Mouse (Mus musculus) embryonic fibroblast, embryonic 13.5 days (primary cell): ENCODE results near the gene Ddah1. TPM values are rescaled to one million over a fixed set of nuclear protein-coding genes. Genes with fewer than 3 reads are reported as not detected.

ENCODE experiments used
- H3K27ac ChIP-seq: 2 replicates; pipeline ENCODE4 v1.5.1; 2012; ENCODE audit warnings: low read length, control low read depth, inconsistent platforms; ENCODE audit not compliant: insufficient read depth
- H3K4me1 ChIP-seq: 2 replicates; pipeline ENCODE4 v1.6.1; 2011; ENCODE audit warnings: low read length; ENCODE audit not compliant: control insufficient read depth, insufficient read depth
- H3K4me3 ChIP-seq: 2 replicates; pipeline ENCODE4 v1.5.1; 2011; ENCODE audit warnings: mild to moderate bottlenecking, control low read depth, low read length; ENCODE audit not compliant: insufficient read depth
- CTCF ChIP-seq: IDR thresholded peaks from 2 replicates; pipeline ENCODE4 v1.5.1; 2011; ENCODE audit warnings: mild to moderate bottlenecking, control low read depth, low read length, moderate library complexity, borderline replicate concordance; ENCODE audit not compliant: insufficient read depth
- POLR2A ChIP-seq: IDR thresholded peaks from 2 replicates; pipeline ENCODE4 v1.6.1; 2011; ENCODE audit warnings: low read depth, mild to moderate bottlenecking, control low read depth, low read length, moderate library complexity
- polyA plus RNA-seq: library from polyadenylated mRNA; stranded (reverse); fragments of >200 nt; gene quantifications from 2 replicates; pipeline ENCODE4 v1.2.4, GENCODE M21; 2011; ENCODE audit warnings: low read depth; ENCODE audit not compliant: missing spikeins, insufficient read length

The Ddah1 gene
- polyA plus RNA-seq, 1 experiment = 145 TPM

DNA sequence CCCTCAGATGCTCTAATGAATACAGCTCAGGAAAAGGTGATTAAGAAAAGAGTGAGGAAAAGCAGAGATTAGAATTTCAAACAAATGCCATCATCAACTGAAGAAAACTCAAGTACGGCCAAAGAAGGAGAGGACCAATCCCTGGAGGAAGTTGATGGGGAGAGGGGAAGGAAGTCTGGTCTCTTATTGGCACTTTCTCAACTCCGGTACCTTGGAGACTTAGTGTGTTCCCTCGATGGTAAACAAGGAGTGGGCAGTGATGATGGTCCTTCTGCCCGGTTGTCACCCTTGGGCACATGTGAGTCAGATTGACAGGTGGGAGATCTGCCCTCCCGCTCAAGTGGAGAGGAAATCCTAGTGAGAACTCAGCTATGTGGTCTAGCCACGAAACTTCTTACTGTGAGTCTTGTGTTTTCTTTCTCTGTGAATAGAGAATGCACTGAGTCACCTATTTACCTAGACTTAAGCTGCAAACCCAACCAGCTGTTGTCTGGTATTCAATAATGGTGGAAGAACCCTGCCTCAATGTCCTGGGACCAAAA lies 129.0 kb downstream of the Ddah1 start:
- Histone ChIP-seq H3K27ac (peak overlapping the region; percentile 93), H3K4me3 (no peak overlapping the region), H3K4me1 (peaks cover 19% of the 10 kb centered on the region)
- TF ChIP-seq POLR2A = no peak
- no peak for TF ChIP-seq CTCF

DNA sequence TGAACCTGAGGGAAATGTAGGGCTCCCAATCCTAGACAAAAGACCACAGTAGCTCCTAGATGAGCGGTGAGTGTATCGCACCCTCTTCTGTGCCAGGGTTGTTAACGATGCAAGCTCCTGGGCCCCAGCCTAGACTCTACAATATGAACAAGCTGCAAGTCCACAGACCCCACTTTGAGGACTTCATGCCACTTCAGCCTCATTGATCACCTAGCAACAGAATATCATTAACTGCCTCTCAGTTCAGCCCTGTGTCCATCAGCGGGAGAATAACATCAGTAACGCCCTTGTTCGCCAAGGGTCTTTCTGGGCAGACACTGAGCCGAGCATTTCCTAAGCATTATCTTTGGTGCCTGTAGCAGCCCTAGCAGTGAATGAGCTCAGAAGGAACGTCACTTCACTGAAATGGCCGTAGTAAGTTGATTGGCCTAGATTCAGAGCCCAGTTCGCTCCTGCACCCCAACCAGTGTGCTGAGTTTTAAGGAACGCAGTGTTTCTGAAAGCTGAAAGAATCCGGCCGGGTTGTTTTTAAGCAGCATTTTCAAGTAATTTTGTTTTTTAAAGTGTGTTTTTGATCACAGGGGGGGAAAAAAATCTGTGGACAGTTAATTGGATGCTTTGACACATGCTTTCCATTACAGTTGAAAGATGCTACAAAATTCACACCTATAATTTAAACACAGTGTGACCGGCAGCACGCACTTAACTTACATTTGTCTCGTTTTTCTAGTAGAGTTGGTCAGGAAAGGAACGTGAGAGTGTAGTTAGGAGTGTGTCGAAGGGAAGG lies 132.1 kb downstream of the Ddah1 start:
- TF ChIP-seq CTCF (no peak), POLR2A (no peak)
- Histone ChIP-seq H3K4me1 (peaks cover 17% of the 10 kb centered on the region), H3K27ac (no peak overlapping the region), H3K4me3 (no peak overlapping the region)

DNA sequence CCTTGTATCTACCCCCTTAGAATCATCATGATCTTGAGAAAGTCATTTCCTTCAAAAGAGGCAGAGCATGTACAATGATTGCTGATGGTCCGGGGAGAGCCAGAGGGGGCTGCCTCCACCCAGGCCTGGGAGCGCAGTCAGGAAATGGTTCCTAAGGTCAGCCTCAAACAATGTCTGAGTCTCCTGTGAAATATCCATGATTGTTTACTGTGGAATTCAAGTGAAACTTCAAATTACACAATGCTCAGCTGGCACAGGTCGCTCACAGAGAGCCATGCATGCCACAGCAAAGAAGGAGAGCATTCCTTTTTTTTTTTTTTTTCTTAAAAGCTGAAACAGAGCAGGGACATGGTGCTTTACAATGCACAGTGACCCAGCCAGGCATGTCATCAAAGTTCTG lies 134.0 kb downstream of the Ddah1 start:
- peak overlapping the region; percentile 86 for H3K27ac ChIP-seq
- TF ChIP-seq CTCF (no peak), POLR2A (no peak)
- peaks cover 8% of the 10 kb centered on the region for H3K4me1 ChIP-seq
- H3K4me3 ChIP-seq = no peak overlapping the region

DNA sequence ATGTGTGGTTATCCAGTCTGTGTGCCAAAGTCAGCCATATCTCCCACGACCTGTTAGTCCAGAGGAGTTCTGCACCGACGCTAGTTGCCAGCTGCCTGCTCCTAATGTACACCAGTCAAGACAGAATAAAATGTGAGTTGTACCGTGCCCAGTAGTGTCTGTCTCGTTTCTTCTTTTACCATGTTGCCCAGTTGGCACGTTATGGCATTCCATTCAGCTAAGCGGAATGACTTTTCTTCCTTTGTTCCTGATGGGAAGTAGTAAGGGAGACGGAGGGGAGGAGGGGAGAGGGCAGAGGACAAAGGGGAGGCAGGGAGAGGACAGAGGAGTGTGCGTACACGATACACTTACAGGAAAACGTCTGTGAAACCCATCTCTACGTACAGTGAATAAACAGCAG lies 135.7 kb downstream of the Ddah1 start:
- no peak overlapping the region for H3K27ac ChIP-seq
- peaks cover 3% of the 10 kb centered on the region; the same call in 1 of the 2 replicates for H3K4me1 ChIP-seq
- no peak overlapping the region for H3K4me3 ChIP-seq
- TF ChIP-seq CTCF (no peak), POLR2A (no peak)

DNA sequence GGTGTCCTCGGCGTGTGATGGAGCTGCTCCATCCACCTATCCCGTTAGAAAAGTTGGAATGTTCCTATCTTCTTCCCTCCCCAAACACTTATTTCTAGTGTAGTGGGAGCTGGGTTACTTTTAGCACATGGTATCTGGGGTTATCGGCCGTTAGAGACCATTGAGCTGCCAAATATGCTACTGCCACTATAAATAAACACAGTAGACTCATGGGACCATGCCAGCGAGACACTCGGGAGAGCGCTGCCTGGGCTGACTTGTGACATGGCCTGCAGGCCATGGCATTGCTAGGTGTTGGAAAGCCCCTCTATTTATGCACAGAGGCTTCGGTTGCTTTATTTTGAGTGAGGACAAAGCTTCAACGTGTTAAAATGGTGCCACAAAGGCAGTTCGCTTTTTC lies 139.3 kb downstream of the Ddah1 start:
- no peaks in the 10 kb centered on the region for H3K4me1 ChIP-seq
- H3K4me3 ChIP-seq = no peak overlapping the region
- H3K27ac ChIP-seq = no peak overlapping the region
- no peak for TF ChIP-seq POLR2A
- no peak for TF ChIP-seq CTCF

DNA sequence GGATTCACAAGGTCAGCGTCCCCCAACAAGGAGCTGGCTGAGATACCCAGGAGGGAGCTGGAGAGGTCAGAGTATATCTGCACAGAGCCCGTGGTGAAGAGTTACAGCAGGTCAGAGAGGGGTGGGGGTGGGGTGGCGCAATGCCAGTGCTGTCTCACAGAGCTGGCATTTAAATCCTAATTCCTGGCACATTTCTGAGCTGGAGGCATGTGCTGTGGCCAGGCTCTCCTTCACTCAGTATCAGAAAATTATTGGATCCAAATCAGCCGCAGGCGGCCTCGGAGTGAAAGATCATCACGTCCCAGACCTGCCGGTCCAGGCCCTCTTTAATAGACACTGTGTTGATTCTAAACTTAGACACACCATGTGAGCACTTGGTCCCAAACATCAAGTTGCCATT lies 141.4 kb downstream of the Ddah1 start:
- Histone ChIP-seq H3K4me1 (no peaks in the 10 kb centered on the region; the same call in 1 of the 2 replicates), H3K4me3 (no peak overlapping the region), H3K27ac (no peak overlapping the region)
- TF ChIP-seq CTCF (no peak), POLR2A (no peak)

DNA sequence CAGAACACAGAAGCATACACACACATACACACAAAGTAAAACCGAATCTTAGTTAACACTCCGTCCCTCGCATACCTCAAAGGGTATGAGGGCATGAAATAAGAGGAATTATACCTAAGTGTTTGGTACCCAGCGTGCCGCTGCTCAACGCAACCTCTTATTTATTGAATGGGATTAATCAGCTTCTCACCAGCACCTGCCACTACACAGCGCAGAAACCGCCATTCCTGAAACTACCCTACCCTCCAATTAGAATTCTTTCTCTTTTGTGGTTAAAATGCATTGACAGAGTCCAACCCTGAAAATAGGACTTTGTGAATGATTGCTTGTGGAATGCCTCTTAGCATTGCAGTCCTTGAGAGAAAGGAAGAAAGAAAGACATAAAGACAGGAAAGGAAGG lies 145.1 kb downstream of the Ddah1 start:
- no peak for TF ChIP-seq POLR2A
- no peak for TF ChIP-seq CTCF
- no peaks in the 10 kb centered on the region; the same call in 1 of the 2 replicates for H3K4me1 ChIP-seq
- no peak overlapping the region for H3K27ac ChIP-seq
- H3K4me3 ChIP-seq = no peak overlapping the region

DNA sequence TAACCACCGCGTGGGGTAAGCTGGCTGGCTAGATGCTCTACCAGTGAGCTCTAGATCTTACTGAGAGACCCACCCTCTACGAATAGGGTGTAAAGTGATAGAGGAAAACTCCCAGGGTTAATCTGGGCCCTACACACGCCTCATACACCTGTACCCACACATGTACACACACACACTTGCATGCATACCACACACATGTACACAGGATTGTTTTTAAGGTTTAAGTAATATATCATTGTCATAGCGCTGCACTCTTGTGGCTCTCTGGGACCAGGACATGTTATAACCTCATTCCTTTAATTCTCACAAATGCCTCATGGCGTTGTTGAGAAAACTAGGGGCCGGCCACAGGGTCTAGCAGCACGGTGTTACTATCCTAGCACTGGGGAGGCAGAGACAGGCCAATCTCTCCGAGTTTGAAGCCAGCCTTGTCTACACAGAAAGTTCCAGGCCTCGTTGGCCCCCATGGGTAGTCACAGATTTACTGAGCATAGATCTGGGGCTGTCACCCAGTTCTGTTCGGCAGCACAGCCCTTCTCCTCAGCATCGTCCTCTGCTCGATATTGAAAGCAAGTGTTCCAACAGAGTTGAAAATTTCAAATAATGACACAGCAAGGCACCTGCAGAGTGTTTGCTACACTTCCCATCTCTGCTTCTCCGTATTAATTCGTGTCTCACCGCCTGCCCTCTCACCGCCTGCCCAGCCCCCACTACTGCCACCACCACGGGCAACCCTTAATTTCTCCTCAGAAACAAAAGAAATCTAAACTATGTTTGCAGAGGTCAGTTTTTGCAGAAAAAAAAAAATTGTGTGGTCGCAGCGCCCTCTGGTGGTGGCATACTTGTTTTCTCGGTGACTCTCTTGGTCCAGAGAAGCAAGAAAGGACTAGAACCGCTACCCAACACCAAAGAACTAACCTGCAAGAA lies 146.6 kb downstream of the Ddah1 start:
- TF ChIP-seq CTCF (no peak; the same call in 1 of the 2 replicates), POLR2A (no peak)
- Histone ChIP-seq H3K27ac (no peak overlapping the region), H3K4me1 (no peaks in the 10 kb centered on the region; the same call in 1 of the 2 replicates), H3K4me3 (no peak overlapping the region)

DNA sequence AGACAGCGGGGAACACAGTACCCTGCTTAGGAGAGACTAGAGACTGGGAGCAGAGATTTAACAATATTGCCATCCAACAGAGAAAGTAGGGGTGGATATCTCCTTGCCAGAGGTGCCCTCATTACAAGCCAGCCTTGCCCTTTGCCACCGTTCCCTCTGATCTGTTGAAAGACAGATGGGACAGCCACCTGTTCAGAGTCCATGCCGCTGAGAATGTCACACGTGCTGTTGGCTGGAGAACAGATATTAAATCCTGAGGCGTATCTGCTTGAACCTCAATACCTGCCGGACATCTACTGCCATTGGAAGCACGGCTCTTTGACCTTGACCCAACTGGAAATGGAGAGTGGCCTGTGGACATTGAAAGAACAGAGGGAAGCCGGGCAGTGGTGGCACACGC lies 148.1 kb downstream of the Ddah1 start:
- H3K27ac ChIP-seq = no peak overlapping the region
- no peak for TF ChIP-seq POLR2A
- no peaks in the 10 kb centered on the region; the same call in 1 of the 2 replicates for H3K4me1 ChIP-seq
- no peak overlapping the region for H3K4me3 ChIP-seq

DNA sequence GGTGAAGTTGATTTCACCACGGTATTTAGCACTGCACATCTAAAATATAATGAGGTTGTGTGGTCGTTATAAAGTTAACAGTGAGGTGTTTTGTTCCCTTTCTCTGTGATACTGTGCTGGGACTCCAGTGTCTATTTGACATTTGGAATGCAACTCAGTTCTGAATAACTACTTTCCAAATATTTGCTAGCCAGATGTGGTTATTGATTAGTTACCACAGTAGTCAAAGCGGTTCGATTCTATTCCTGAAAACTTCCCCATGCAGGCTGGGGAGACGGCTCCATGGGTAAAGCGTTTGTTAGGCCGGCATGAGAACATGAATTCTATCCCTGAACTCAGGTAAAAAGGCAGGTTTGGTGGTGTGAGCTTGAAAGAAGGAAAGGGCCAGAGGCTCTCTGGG lies 154.0 kb downstream of the Ddah1 start:
- TF ChIP-seq CTCF = no peak
- no peak for TF ChIP-seq POLR2A
- no peak overlapping the region for H3K27ac ChIP-seq
- H3K4me1 ChIP-seq = no peaks in the 10 kb centered on the region
- no peak overlapping the region for H3K4me3 ChIP-seq
